ENCODE assay signal across 8 mouse cellular contexts in the genomic region with DNA sequence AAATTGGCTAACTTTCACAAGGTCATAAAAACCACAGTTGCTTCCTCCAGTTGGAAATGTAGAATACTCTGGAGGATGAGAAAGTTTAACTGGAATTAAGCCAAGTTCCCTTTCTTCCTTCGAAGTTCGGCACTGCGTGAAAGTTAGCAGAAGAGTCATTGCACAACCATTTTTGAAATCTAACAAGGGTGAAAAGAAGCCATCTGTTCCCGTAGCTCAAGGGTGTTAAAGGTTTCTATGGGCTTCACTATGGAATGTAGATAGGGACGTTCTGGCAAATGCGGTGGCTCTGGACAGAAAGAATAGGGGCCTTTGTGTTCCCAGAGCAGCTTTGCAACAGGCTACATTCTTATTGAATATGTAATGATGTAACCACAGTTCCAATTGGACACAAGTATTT. TPM values are rescaled to one million over a fixed set of nuclear protein-coding genes. Genes with fewer than 3 reads are reported as not detected.
DNase-seq lines count a peak whose midpoint lies in the region; ATAC-seq and TF ChIP-seq lines count a peak whose summit lies in the region.

No protein-coding gene starts in this region.

- H3K9ac ChIP-seq in forebrain, embryonic 13.5 days = peak overlapping the region; percentile 95
- peak overlapping the region; percentile 64; the same call in 1 of the 2 replicates for H3K9ac ChIP-seq in intestine, postnatal 0 days (ENCODE audit: low read depth, low read length)
- peak overlapping the region; percentile 94 for H3K9ac ChIP-seq in neural tube, embryonic 12.5 days

- peak overlapping the region; percentile 63 for H3K4me3 ChIP-seq in layer of hippocampus, adult 2 months
- H3K4me3 ChIP-seq in forebrain, embryonic 13.5 days = peak overlapping the region; percentile 63
- peak overlapping the region; percentile 58 for H3K4me3 ChIP-seq in intestine, postnatal 0 days (ENCODE audit: low read depth, low read length)
- H3K4me3 ChIP-seq in neural tube, embryonic 12.5 days = peak overlapping the region; percentile 87

- peaks cover 33% of the 10 kb centered on the region for H3K36me3 ChIP-seq in forebrain, embryonic 13.5 days (ENCODE audit: poor library complexity, severe bottlenecking)
- peaks cover 12% of the 10 kb centered on the region for H3K36me3 ChIP-seq in intestine, postnatal 0 days (ENCODE audit: control insufficient read depth, insufficient read depth)
- H3K36me3 ChIP-seq in neural tube, embryonic 12.5 days = peaks cover 34% of the 10 kb centered on the region

- DNase-seq in layer of hippocampus, adult 2 months (ENCODE audit: low spot score in 2 of 2) = no peak
- DNase-seq in layer of hippocampus, postnatal 25 days (ENCODE audit: extremely low spot score in 1 of 2, low spot score in 1 of 2) = no peak
- DNase-seq in kidney, adult 9 months = no peak
- DNase-seq in gastrocnemius, adult 8-10 months (ENCODE audit: low spot score in 2 of 2) = no peak

- no peaks in the 10 kb centered on the region for H3K27me3 ChIP-seq in forebrain, embryonic 13.5 days
- peaks cover 16% of the 10 kb centered on the region; the same call in 1 of the 2 replicates for H3K27me3 ChIP-seq in intestine, postnatal 0 days (replicated peaks; ENCODE audit: control insufficient read depth, insufficient read depth, low read length)
- no peaks in the 10 kb centered on the region for H3K27me3 ChIP-seq in neural tube, embryonic 12.5 days (replicated peaks)

- TF ChIP-seq CTCF in layer of hippocampus, adult 2 months (conservative IDR thresholded peaks at IDR 0.05) = no peak
- TF ChIP-seq CTCF in intestine, postnatal 0 days (IDR thresholded peaks at IDR 0.05; ENCODE audit: low read depth) = no peak

- under 1% methylated on average over 6 of the region's 6 CpGs for WGBS in forebrain, embryonic 13.5 days
- WGBS in intestine, postnatal 0 days = 14% methylated on average over 6 of the region's 6 CpGs
- WGBS in neural tube, embryonic 12.5 days = 5% methylated on average over 6 of the region's 6 CpGs

- H3K4me1 ChIP-seq in forebrain, embryonic 13.5 days = peaks cover 57% of the 10 kb centered on the region
- H3K4me1 ChIP-seq in intestine, postnatal 0 days (replicated peaks; ENCODE audit: control insufficient read depth, insufficient read depth, low read length) = 0 out of 2 replicates have a peak, but pooled peaks cover 3% of the 10 kb centered on the region
- peaks cover 16% of the 10 kb centered on the region for H3K4me1 ChIP-seq in neural tube, embryonic 12.5 days

- H3K9me3 ChIP-seq in forebrain, embryonic 13.5 days (replicated peaks) = no peaks in the 10 kb centered on the region
- H3K9me3 ChIP-seq in intestine, postnatal 0 days (ENCODE audit: control insufficient read depth) = no peaks in the 10 kb centered on the region
- H3K9me3 ChIP-seq in neural tube, embryonic 12.5 days = no peaks in the 10 kb centered on the region

- H3K27ac ChIP-seq in layer of hippocampus, adult 2 months = peak overlapping the region; percentile 85; the same call in 1 of the 2 replicates
- H3K27ac ChIP-seq in forebrain, embryonic 13.5 days = peak overlapping the region; percentile 97
- no peak overlapping the region for H3K27ac ChIP-seq in intestine, postnatal 0 days (ENCODE audit: low read depth, low read length)
- H3K27ac ChIP-seq in neural tube, embryonic 12.5 days = peak overlapping the region; percentile 87; the same call in 1 of the 2 replicates

- peak; percentile 44 for ATAC-seq in forebrain, embryonic 13.5 days
- no peak for ATAC-seq in intestine, postnatal 0 days
- peak; percentile 29 for ATAC-seq in neural tube, embryonic 12.5 days (ENCODE audit: low FRiP score, low read depth)
- ATAC-seq in CD4-positive, CD25-positive, alpha-beta regulatory T cell, adult 4 months = no peak

- H3K4me2 ChIP-seq in forebrain, embryonic 13.5 days = peak overlapping the region; percentile 75
- peak overlapping the region; percentile 72 for H3K4me2 ChIP-seq in intestine, postnatal 0 days (replicated peaks; ENCODE audit: low read depth)
- peak overlapping the region; percentile 73 for H3K4me2 ChIP-seq in neural tube, embryonic 12.5 days (replicated peaks)

RNA-seq across cellular contexts. Expression of a gene that starts 2.2 kb away (rescaled TPM):
- 10 to 100 TPM; 57.4 to 71.6 TPM for total RNA-seq in layer of hippocampus, adult 2 months (2021)
- 10 to 100 TPM; 57.6 to 62.8 TPM for total RNA-seq in layer of hippocampus, postnatal 25 days (2021)
- 895 and 906 TPM in 2 replicates for polyA plus RNA-seq in forebrain, embryonic 13.5 days (2015; fragmentation: Nextera tagmentation; extraction: Ambion mirVana)
- polyA plus RNA-seq in intestine, postnatal 0 days (2015; fragmentation: Nextera tagmentation; extraction: Ambion mirVana) = 272 and 299 TPM in 2 replicates
- polyA plus RNA-seq in neural tube, embryonic 12.5 days (2016; fragmentation: Nextera tagmentation; extraction: Ambion mirVana) = 1,122 and 1,179 TPM in 2 replicates
- polyA plus RNA-seq in CD4-positive, CD25-positive, alpha-beta regulatory T cell, adult 4 months (2017; shearing (Covaris generic)) = 100 to 1,000 TPM; 335 to 360 TPM
- 100 to 1,000 TPM in 1 of 4 experiments, 10 to 100 TPM in 3; 64.2 to 139 (median 92.0) TPM for total RNA-seq in gastrocnemius, adult 8-10 months (2022)

RNA-seq across cellular contexts. Expression of a gene that starts 31.5 kb away (rescaled TPM):
- 1 to 10 TPM; 3.7 to 5.2 TPM for total RNA-seq in layer of hippocampus, adult 2 months (2021)
- total RNA-seq in layer of hippocampus, postnatal 25 days (2021) = 1 to 10 TPM; 4.8 to 6.4 TPM
- polyA plus RNA-seq in forebrain, embryonic 13.5 days (2015; fragmentation: Nextera tagmentation; extraction: Ambion mirVana) = 8.6 and 9.7 TPM in 2 replicates
- 6.3 and 6.8 TPM in 2 replicates for polyA plus RNA-seq in intestine, postnatal 0 days (2015; fragmentation: Nextera tagmentation; extraction: Ambion mirVana)
- 6.6 and 8.9 TPM in 2 replicates for polyA plus RNA-seq in neural tube, embryonic 12.5 days (2016; fragmentation: Nextera tagmentation; extraction: Ambion mirVana)
- polyA plus RNA-seq in CD4-positive, CD25-positive, alpha-beta regulatory T cell, adult 4 months (2017; shearing (Covaris generic)) = 10 to 100 TPM; 12.1 to 19.1 TPM
- total RNA-seq in gastrocnemius, adult 8-10 months (2022) = 1 to 10 TPM; 2.4 to 4.1 (median 3.7) TPM

Comparison
In these comparisons a context has a peak if more than half of its experiments do, and no peak if none do; other contexts are left out.
1. ATAC-seq: peak in forebrain, embryonic 13.5 days (single experiment) and neural tube, embryonic 12.5 days (single experiment); none in intestine, postnatal 0 days (single experiment) and CD4-positive, CD25-positive, alpha-beta regulatory T cell, adult 4 months (single experiment).
2. Peak in every context shown above with its lines, with median percentiles within 50 percentile points of each other: H3K4me3 ChIP-seq, H3K4me2 ChIP-seq and H3K9ac ChIP-seq.